Mouse (Mus musculus) urinary bladder, postnatal 25 days (tissue): Measurements from ENCODE around the gene 2410137M14Rik.
A peak's percentile ranks its signal among the peaks of the same experiment; 100 is the strongest.
"Not testable (repeated sequence)": the region's sequence is repeated elsewhere in the genome, so short reads cannot be mapped to it uniquely, and the experiment has no call there.

Experiments
- DNase-seq: peaks from one replicate; pipeline ENCODE4 v3.0.0; 2022; ENCODE audit warnings: low spot score

2410137M14Rik gene

DNA sequence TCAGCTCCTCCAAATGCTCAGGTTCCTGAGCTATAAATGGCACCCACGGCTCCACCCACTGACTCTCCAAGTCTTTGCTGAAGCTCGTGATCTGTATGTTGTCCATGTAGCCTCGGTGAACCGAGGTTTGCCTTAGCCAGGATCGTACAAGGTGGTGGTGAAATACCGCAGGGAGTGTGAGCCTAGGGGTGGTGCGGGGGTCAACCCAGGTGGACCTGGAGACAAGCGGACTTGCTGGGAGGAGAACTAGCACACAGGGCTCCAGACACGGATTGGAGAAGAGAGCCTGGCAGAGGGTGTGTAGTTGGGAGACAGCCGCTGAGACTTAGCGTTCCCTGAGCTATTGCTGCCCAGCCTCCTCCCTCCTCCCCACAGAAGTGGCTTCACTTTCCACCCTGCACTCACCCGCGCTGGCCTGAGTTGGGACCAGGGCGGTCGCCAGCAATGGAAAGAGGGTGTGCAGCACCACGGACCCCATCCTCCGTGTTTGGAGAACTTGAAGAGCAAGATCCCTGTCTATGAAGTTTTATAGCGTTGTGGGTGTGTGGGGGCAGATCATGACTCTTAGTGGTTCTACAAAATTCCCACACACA is at the start of gene 2410137M14Rik:
Gene 2410137M14Rik, minus strand, starts transcription at position 17 of the 593 bp plus-strand sequence.
- peak; percentile 11 for DNase-seq

DNA sequence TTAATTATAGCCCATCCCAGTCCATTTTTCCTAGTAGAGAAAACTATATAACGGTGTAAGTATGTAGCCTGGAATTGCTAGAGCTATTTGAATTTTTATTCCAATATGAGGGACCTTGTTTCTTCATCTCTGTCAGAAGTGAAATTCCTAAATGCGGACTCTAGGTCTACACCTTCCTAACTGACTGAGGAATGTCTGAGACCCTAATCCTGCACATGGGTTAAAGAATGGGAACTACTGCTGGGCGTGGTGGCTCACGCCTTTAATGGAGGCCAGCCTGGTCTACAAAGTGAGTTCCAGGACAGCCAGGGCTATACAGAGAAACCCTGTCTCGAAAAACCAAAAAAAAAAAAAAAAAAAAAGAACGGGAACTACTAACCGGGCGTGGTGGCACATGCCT is 48.1 kb upstream of the 2410137M14Rik start:
- DNase-seq: no peak

DNA sequence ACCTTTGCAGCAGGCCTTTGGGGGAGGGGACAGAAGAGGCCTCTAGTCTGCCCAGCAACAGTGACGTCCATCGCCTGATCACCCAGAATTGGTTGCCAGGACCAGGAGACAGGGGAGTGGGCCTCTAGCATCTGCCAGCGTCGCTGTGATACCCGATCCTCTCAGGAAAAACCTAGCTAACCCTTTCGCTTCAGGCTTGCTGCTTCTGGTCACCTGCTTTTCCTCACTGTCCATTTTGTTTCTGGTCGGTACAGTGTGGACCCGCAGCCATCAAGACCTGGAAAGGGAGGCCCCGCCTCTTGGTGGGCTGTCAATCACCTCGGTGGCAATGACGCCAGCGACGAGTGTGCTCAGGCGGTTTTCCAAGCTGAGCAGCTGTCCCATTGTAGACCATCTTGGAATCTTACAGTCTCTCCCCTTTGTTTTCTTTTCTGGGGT is 47.7 kb upstream of the 2410137M14Rik start:
- peak; percentile 88 for DNase-seq

DNA sequence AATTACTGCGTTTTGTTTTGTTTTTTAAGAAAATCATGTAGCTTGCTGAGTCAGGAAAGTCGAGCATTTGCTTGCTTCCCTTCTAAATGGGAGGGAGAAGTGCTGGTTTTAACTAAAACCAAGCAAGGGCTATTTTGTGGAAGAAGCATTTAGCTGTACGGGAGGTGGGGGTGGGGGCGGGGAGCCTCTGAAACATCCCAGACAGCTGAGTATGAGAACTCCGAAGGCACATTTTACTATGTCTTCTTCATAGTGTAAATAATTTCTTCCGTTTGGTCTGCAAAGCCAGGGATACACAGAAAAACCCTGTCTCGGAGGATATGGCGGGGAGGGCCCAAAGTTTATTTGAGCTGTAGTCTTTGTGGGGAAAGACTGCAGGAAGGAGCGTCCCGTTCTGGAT is 47.2 kb upstream of the 2410137M14Rik start:
- no peak for DNase-seq

DNA sequence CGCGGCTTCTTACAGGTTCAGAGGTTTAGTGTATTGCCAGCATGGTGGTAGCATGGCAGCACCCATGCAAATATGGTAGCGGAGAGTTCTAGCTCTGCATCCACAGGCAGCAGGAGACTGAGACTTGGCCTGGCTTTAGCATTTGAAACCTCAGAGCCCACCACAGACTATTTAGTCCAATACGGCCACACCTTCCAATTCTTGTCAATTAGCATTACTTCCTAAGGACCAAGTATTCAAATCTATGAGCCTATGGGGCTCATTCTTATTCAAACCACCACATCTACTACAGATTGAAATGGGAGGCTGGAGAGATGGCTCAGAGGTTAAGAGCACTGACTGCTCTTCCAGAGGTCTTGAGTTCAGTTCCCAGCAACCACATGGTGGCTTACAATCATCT is 46.4 kb upstream of the 2410137M14Rik start:
- DNase-seq: no peak

DNA sequence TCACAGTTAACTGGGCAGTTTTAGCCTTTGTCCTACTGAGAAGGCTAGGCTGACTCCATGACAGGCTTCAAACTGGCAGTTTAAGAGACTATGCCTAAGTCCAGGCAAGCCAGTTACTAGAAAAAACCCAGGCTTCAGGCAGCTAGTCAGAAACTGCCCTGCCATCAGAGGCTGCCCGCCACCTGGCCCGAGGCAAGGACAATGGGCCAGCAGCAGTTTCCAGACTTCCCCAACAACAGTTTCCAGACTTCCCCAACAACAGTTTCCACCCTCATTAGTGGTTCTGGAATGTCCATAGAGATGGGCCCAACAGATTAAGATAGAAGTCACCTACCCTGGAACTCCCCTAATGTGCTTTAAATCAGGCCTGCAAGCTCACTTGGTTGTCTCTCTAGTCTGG is 45.4 kb upstream of the 2410137M14Rik start:
- DNase-seq: no peak

DNA sequence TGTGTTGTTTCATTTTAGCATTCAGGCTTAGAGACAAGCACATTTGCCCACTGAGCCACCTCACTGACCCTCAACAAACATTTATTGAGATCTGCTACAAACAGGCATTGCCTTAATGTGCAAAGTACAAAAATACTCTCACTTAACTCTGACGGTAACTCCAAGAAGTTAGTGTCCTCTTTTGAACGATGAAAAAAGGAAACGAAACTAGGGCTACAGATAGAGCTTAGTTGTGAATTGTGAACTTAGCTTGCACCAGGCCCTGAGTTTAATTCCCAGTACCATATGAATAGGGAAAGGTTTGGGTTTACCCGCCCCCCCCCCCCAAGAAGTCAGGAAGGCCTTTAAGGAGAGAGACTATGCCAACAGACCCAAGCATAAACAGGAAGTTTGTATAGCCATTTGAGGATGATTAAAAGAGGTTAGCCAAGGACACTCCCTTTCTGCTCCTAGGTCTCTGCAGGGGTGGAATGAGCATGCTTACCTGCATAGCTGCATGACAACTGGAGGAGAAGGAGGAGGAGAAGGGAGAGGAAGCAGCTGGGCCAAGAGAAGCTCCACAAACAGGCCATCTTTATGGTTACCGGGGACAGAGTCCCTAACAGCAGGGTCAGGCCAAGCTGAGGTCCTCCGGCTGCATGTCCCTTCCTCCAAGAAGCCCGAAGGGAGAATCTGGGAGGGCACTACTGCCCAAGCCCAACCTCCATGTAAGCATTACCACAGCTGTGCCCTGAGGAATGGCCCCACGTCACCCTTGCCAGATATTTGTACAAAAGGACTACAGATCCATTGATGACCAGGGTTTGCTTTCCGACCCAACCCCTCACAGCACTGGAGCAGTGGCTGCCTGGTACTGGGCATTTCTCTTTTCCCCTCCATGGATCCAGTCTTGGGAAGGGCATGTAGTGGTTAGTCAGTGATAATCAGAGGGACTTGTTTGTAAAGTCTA is 41.9 kb upstream of the 2410137M14Rik start, which contains the start of gene Mog:
Gene Mog, minus strand, starts transcription at position 771 of the 949 bp plus-strand sequence.
- no peak for DNase-seq

DNA sequence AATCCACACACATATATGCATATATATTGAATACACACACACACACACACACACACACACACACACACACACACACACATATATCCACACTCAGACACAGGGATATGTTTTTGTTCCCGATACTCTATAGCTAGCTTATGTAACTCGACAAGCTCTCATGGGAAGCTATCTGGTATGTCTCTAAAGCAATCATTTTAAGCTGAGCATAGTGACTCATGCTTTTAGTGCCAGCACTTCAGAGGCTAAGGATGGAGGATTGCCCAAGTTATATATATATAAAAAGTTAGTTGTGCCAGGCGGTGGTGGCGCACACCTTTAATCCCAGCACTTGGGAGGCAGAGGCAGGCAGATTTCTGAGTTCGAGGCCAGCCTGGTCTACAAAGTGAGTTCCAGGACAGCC is 38.2 kb upstream of the 2410137M14Rik start:
- DNase-seq: not testable (repeated sequence)

DNA sequence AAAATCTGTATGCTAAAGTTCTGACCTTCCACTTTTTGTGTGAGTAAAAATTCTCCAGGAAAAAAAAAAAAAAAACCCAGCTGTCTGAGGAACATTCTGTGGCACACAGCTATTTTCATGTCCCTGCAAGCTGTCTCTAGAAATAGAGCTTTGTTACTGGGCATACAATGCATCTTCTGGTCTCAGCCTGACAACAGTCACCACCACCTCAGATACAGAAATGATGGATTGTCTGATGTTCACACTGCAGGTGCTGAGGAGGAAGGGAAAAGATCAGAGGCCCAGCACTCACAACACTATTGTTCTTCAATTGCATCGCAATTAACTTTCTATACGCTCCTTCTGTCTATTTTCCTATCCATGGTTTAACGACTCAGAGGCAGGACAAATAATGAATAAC is 37.3 kb upstream of the 2410137M14Rik start:
- no peak for DNase-seq

DNA sequence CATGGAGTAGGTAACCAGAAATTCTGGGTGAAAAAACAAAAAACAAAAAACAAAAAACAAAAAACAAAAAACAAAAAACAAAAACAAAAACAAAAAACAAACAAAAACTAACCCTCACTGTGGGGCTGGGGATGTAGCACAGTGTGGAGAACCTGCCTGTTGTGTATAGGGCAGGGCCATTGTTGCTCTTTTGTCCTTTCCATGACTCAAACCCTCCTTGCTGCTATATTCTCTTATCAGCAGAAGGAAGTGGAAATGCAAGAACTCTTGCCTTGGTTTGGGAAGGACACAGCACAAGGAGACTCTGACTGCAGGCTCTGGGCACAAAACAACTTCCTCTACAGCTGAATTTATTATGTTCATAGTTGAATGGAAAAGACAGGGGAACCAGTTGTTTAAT is 35.3 kb upstream of the 2410137M14Rik start:
- no peak for DNase-seq

DNA sequence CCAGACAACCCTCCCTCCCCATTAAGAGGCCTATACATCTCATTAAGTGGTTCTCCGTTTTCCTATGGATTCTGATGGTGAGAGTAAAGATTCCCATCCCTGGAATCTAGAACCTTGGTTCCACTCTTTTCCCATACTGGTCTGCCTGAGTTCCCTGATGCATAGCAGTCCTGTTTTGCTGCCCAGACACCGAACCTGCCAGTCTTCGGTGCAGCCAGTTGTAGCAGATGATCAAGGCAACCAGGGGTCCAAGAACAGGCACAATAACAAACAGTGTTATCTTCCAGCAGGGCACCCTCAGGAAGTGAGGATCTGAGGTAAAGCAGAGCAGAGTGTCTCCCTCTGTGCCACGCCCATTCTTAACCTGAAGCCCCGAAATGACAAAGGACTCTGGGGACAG is 31.1 kb upstream of the 2410137M14Rik start:
- no peak for DNase-seq

DNA sequence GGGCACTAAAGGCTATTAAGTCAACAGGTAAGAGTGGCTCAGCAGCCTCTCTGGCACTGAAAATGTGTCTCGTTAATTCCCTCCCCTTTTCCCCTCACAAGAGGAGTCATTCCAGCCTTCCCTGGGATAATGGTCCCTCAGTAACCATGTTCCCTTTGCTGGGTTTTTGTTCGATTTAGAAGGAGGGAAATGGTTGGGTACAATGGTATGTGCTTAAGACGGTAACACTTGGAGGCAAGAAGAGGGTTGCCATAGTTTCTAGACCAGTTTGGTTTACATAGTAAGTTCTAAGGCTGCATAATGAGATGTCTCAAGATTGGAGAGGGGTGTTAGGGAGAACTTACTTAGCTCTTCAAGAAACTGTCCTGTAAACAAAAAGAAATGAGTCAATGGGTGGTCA is 30.7 kb upstream of the 2410137M14Rik start:
- DNase-seq: no peak

DNA sequence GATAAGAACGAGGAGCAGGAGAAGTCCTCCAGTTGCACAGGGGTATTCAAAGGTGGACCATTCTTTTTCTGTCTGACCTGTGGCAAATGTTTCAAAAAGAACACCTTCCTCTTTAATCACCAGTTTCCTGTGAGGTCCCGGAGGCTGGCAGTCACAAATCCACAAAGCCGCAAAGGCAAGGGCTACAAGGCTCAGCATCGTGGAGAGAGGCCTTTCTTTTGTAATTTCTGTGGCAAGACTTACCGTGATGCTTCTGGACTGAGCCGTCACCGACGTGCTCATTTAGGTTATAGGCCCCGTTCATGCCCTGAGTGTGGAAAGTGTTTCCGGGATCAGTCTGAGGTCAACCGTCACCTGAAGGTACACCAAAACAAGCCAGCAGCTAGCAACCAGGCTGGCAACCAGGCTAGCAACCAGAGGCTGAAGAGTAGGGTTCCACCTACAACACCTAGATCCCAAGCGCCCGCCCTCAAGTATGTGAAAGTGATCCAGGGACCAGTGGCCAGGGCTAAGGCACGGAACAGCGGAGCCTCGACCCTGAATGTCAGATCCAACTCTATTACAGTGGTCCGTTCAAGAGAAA is 28.5 kb upstream of the 2410137M14Rik start:
- DNase-seq: no peak

DNA sequence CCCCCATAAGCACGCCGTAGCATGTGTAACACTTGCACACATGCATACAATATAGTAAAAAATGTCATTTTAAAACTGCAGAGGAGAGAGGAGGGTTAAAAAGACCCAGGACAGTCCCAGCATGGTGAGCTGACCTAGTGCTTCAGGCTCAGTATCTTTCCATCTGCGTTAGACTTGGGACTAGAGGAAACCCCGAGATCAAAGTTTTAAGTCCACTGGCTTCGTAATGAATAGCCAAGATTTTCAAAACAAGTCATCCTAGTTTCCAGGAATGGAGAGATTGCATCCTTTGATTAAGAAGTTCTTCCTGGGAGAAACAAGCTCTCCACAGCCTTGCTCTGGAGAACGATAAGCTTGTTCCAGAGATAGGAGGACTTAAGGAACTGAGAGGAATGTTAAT is 27.1 kb upstream of the 2410137M14Rik start:
- DNase-seq: no peak

DNA sequence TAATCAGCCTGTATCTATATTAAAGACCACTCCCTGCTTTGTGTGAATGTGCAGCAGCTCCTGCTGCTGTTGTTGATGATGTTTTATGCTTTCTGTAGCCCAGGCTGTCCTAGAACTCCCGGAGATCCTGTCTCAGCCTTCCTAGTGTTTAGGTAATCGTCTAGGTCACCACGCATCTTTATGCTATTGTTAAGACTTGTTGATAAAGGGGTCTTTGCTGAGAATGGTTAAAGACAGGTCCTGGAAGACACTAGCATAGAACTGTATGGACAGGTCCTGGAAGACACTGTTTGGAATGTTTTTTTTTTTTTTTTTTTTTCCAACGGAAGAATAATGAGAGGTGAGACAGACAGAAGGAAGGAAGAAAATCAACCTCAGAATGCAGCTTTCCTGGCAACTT is 22.3 kb upstream of the 2410137M14Rik start:
- DNase-seq: no peak

DNA sequence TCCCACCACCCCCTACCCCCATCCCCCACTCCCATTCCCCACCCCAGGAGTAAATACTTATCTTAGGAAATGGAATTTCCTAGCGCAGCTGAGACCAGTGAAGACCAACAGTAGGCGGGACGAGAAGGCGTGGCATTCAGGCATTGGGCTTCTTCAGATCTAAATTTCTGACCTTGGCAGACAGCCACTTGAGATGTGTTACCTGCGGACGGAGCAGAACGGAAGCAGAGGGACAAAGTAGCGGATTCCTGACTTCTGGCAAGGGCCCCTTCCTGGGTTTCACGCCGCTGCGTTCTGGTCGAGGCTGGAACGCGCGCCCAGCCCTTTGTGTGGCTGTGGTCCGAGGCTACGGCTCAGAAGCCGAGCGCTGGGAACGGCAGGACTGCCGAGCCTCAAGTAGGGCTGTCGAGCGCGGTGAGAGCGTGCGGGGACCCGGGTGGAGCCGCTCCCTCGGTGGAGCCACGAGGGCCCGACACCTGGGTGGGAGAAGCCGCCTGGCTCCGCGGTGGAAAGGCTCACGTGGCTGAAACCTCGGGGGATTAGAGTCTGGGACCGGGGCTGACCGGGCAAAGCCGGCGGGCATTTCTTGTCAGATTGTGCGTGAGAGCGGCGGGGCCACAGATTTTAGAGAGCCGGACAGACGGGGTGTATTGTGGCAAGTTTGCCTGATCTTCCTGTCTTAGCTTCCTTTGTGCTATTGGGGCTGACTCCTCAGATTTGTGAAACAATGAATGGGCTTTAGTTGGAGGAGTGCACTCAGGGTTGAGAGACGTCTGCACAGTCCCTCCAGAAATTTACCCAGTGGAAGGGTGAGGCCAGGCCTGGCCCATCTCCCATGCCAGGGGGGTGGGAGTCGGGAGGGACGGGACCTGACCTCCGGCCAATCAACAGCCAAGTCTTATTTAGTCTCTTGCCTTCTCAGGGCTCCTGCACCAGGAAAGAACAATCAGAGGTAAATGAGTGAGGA is 21.6 kb upstream of the 2410137M14Rik start:
- DNase-seq: peak; percentile 50

DNA sequence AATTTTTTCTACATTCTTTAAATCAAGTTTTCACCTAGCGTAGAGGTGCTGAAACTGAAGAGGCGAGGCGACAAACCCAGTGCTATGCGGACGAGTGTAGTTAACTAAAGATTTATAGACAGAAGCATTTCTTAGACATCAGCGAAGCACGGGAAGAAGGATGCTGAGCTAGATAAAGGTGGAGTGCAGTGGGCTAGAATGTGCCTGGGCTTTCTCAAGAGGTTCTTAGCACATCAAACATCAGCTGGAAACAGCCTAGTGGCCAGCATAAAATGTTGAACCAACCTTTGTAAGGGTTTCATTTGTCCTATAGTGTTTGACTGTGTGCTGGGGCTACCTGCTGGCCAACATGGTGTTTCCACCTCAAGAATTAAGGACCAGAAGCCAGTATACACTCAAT is 19.8 kb upstream of the 2410137M14Rik start, which contains the start of gene Zfp57:
Gene Zfp57, plus strand, starts transcription at position 301 of the 400 bp plus-strand sequence.
- DNase-seq: no peak

DNA sequence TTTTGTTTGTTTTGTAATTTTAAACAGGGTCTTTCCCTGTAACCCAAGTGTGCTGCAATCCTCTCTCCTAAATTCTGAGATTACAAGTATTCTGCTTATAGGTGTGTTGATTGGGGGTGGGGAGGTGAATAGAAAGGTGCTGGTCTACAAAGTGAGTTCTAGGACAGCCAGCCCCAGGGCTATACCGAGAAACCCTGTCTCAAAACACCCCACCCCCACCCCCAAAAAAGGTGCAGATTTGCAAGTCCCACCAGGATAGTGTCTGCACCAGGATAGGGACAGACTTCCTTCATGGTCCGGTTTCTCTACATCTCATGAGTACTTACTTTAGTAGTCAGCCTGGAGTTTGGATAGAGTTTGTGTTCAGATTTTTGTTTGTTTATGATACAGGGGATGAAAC is 17.4 kb upstream of the 2410137M14Rik start:
- DNase-seq: no peak

DNA sequence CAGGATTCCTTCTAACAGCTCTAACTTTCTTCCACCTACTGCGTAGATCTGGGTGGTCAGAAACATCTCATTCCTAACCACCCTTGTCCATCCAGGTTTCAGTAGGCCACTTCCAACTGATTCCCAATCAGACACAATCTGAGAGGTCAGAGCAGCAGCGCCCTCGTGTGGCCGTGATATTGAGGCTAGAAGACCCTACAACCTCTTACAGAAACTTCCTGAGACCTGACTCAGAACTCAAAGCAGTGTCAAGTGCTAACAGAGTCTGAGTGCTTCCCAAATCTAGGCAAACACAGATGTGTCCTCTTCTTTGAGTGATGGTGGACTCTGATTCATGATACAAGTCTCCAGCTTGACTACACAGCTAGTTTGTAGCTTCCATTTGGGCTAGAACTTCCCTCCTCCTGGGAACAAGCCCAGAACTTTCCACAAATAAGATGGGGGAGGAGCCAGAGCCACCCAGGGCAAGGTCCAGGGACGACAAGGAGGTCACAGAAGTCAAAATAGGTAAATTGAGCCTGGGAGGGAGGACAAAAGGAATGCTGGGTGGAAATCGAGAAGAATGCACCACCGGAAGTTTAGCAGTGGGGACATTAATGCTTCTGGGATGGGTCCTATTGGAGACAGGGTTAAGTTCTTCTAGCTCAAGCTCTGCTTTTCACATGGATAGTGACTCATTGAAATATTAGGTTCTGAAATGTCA is 16.1 kb upstream of the 2410137M14Rik start:
- DNase-seq: peak; percentile 80

DNA sequence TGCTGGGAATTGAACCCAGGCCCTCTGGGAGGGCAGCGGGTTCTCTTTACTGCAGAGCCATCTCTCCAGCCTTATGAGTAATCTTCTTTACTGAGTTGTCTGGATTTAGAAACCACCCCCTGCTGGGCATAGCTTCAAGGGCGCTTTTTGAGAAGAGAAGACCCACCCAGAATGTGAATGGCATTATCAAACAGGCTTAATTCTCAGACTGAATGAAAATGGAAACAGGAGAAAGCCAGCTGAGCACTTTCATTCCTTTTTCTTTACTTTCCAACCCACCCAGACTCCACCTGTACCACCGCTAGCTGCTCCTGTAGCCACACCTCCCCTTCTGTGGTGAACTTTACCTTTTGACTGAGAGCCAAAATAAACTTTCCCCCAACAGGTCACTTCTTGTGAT is 14.4 kb upstream of the 2410137M14Rik start:
- no peak for DNase-seq

DNA sequence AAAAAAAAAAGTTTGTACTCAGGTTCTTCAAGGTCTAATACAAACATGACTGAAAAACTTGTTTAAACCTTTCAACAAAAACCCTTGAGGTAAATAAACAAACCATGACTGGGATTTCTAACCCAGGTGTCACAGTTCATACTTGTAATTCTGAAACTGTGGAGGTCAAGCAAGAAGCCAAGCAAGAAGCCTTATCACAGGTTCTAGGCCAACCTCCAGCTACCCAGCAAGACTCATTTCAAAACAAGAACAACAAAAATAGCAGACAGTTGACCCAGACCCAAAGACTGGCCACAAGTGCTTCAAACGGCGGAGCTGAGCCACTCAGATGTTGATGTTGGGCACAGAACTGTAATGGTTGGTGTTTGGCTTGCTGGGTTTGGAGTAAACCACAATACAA is 13.5 kb upstream of the 2410137M14Rik start:
- no peak for DNase-seq
